Mouse (Mus musculus) CH12.LX (cell line): ENCODE results near the gene Idh3g.

Experiments used
- CTCF ChIP-seq, 2 experiments: IDR thresholded peaks in 1 of 2; conservative IDR thresholded peaks in 1 of 2; 2 replicates each; pipeline ENCODE4 v1.5.1; 2011 to 2012; ENCODE audit warnings: low read depth in 2 of 2, low read length in 2 of 2, improper control_type of control experiment in 1 of 2, inconsistent platforms in 1 of 2, mild to moderate bottlenecking in 1 of 2, moderate library complexity in 1 of 2
- ETS1 ChIP-seq: conservative IDR thresholded peaks from 2 replicates; pipeline ENCODE4 v1.6.1; 2012; ENCODE audit warnings: low read depth, mild to moderate bottlenecking, inconsistent platforms, low read length, improper control_type of control experiment, moderate library complexity
- NELFE ChIP-seq: IDR thresholded peaks from 2 replicates; pipeline ENCODE4 v1.6.1; 2011; ENCODE audit warnings: low read depth, low read length, improper control_type of control experiment
- USF1 ChIP-seq: IDR thresholded peaks from 2 replicates; pipeline ENCODE4 v1.6.1; 2014; ENCODE audit warnings: low read depth, mild to moderate bottlenecking, inconsistent platforms, low read length, improper control_type of control experiment
- ZMIZ1 ChIP-seq: IDR thresholded peaks from 2 replicates; pipeline ENCODE4 v1.6.1; 2012; ENCODE audit warnings: low read depth, mild to moderate bottlenecking, inconsistent platforms, low read length, improper control_type of control experiment

GRCm38 (mm10) chrX:73748977-73749376, 37.7 kb downstream of the Idh3g start:
- peak in 1 of 2 experiments; percentile 50; a peak in 2 of 4 replicates for TF ChIP-seq CTCF (conservative IDR thresholded peaks at IDR 0.05 in 1 of 2, IDR thresholded peaks at IDR 0.05 in 1 of 2; ENCODE audit: low read depth in 2 of 2, low read length in 2 of 2)
- TF ChIP-seq NELFE = no peak
- no peak for TF ChIP-seq USF1
- TF ChIP-seq ETS1 = no peak
- no peak for TF ChIP-seq ZMIZ1
